ENCODE assay signal across 13 mouse cellular contexts in the genomic region with DNA sequence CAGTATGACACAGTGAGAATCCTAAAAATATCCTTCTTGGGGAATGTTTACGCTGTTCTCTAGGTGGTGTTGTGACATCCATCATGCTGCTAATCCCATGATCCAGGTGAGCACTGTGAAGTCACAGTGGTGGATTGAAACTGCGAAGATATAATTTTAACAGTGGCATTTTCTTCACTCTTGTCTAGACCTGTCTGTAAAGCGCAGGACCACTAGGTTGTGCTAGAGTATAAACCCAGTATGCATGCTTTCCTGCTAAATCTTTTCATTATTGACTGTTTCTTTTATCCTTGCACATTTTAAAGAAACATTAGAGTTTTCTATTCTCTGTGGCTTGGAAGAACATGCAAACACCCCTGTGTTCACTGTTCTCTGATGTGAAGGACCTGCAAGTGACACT. TPM values are rescaled to one million over a fixed set of nuclear protein-coding genes. Genes with fewer than 3 reads are reported as not detected.
DNase-seq lines count a peak whose midpoint lies in the region; ATAC-seq and TF ChIP-seq lines count a peak whose summit lies in the region.
"Had no signal": no experiment of that assay in that cellular context is flagged by ENCODE, and none has a peak within 500 bp of the region (broad histone marks: within the 10 kb centered on the region; RNA-seq: fewer than 3 reads in every experiment).

No protein-coding gene starts in this region.

- no peak for TF ChIP-seq EP300 in lung, postnatal 0 days (IDR thresholded peaks at IDR 0.05)

- 77% methylated on average over 3 of the region's 3 CpGs for WGBS in hindbrain, postnatal 0 days
- 89% methylated on average over 3 of the region's 3 CpGs for WGBS in hindbrain, embryonic 13.5 days
- 81% methylated on average over 3 of the region's 3 CpGs for WGBS in lung, postnatal 0 days
- WGBS in lung, adult 2 months: 74% methylated on average over 3 of the region's 3 CpGs

- H3K9me3 ChIP-seq in hindbrain, postnatal 0 days (ENCODE audit: low read length): no peaks in the 10 kb centered on the region
- no peaks in the 10 kb centered on the region for H3K9me3 ChIP-seq in hindbrain, embryonic 13.5 days
- no peaks in the 10 kb centered on the region for H3K9me3 ChIP-seq in lung, postnatal 0 days (ENCODE audit: low read length)
- H3K9me3 ChIP-seq: hindbrain, embryonic 12.5 days; lung, embryonic 15.5 days; stomach, embryonic 15.5 days had no signal

- no peak for TF ChIP-seq POLR2A in lung, adult 2 months (IDR thresholded peaks at IDR 0.05; ENCODE audit: borderline replicate concordance, extremely low read depth, low read depth, low read length)

- no peak overlapping the region for H3K4me3 ChIP-seq in hindbrain, postnatal 0 days (ENCODE audit: low read length)
- no peak overlapping the region for H3K4me3 ChIP-seq in hindbrain, embryonic 13.5 days
- no peak overlapping the region for H3K4me3 ChIP-seq in lung, postnatal 0 days (ENCODE audit: low read depth, low read length)
- no peak overlapping the region for H3K4me3 ChIP-seq in lung, adult 2 months (replicated peaks; ENCODE audit: extremely low read depth, low read depth, low read length)
- H3K4me3 ChIP-seq: hindbrain, embryonic 12.5 days; lung, embryonic 15.5 days; stomach, embryonic 15.5 days had no signal

- H3K36me3 ChIP-seq in hindbrain, postnatal 0 days (ENCODE audit: insufficient read depth, low read length): no peaks in the 10 kb centered on the region
- no peaks in the 10 kb centered on the region for H3K36me3 ChIP-seq in hindbrain, embryonic 13.5 days
- no peaks in the 10 kb centered on the region for H3K36me3 ChIP-seq in lung, postnatal 0 days (ENCODE audit: insufficient read depth, low read length)
- H3K36me3 ChIP-seq: hindbrain, embryonic 12.5 days; lung, embryonic 15.5 days; stomach, embryonic 15.5 days had no signal

- peak; percentile 73 for TF ChIP-seq CTCF in hindbrain, postnatal 0 days (IDR thresholded peaks at IDR 0.05; ENCODE audit: low read depth)
- peak; percentile 30; the same call in 1 of the 2 replicates for TF ChIP-seq CTCF in lung, postnatal 0 days (IDR thresholded peaks at IDR 0.05)
- no peak for TF ChIP-seq CTCF in lung, adult 2 months (IDR thresholded peaks at IDR 0.05; ENCODE audit: insufficient read depth, low read length)

- peak; percentile 71 for DNase-seq in hindbrain, postnatal 0 days (ENCODE audit: low spot score)
- no peak for DNase-seq in lung, postnatal 0 days (ENCODE audit: low spot score)
- no peak for DNase-seq in lung, adult 2 months
- peak; percentile 36 for DNase-seq in brain, adult 2 months (ENCODE audit: low read depth, low spot score)
- peak; percentile 27 to 31 for DNase-seq in layer of hippocampus, postnatal 10 days (ENCODE audit: low spot score in 2 of 2)
- no peak for DNase-seq in urinary bladder, adult 18-20 months (ENCODE audit: low spot score in 2 of 2)
- DNase-seq: adrenal gland, adult 8-10 months; cerebellum, adult 2 months had no signal

- H3K27ac ChIP-seq in hindbrain, postnatal 0 days: no peak overlapping the region
- no peak overlapping the region for H3K27ac ChIP-seq in hindbrain, embryonic 13.5 days
- no peak overlapping the region for H3K27ac ChIP-seq in lung, postnatal 0 days (ENCODE audit: low read length)
- H3K27ac ChIP-seq: hindbrain, embryonic 12.5 days; lung, embryonic 15.5 days; stomach, embryonic 15.5 days had no signal

- no peak for ATAC-seq in hindbrain, postnatal 0 days
- no peak for ATAC-seq in hindbrain, embryonic 13.5 days (ENCODE audit: low FRiP score)
- ATAC-seq in lung, postnatal 0 days: no peak

- no peak overlapping the region for H3K4me2 ChIP-seq in hindbrain, postnatal 0 days (ENCODE audit: low read depth, low read length)
- no peak overlapping the region for H3K4me2 ChIP-seq in hindbrain, embryonic 13.5 days
- no peak overlapping the region for H3K4me2 ChIP-seq in lung, postnatal 0 days (replicated peaks; ENCODE audit: low read depth, low read length)
- H3K4me2 ChIP-seq: hindbrain, embryonic 12.5 days; lung, embryonic 15.5 days; stomach, embryonic 15.5 days had no signal

- no peaks in the 10 kb centered on the region for H3K27me3 ChIP-seq in hindbrain, postnatal 0 days (ENCODE audit: insufficient read depth, low read length)
- H3K27me3 ChIP-seq in hindbrain, embryonic 13.5 days: no peaks in the 10 kb centered on the region
- no peaks in the 10 kb centered on the region for H3K27me3 ChIP-seq in lung, postnatal 0 days (replicated peaks; ENCODE audit: insufficient read depth, low read length)
- H3K27me3 ChIP-seq: hindbrain, embryonic 12.5 days; lung, embryonic 15.5 days; stomach, embryonic 15.5 days had no signal

- no peaks in the 10 kb centered on the region for H3K4me1 ChIP-seq in hindbrain, postnatal 0 days (ENCODE audit: insufficient read depth, low read length)
- H3K4me1 ChIP-seq in hindbrain, embryonic 13.5 days (replicated peaks): no peaks in the 10 kb centered on the region
- H3K4me1 ChIP-seq in lung, postnatal 0 days (ENCODE audit: insufficient read depth, low read depth, low read length): no peaks in the 10 kb centered on the region
- no peaks in the 10 kb centered on the region for H3K4me1 ChIP-seq in lung, adult 2 months (ENCODE audit: control insufficient read depth, insufficient read depth, low read length)
- H3K4me1 ChIP-seq: hindbrain, embryonic 12.5 days; lung, embryonic 15.5 days; stomach, embryonic 15.5 days had no signal

- H3K9ac ChIP-seq in hindbrain, postnatal 0 days (replicated peaks; ENCODE audit: low read length): no peak overlapping the region
- no peak overlapping the region for H3K9ac ChIP-seq in hindbrain, embryonic 13.5 days
- H3K9ac ChIP-seq in lung, postnatal 0 days (replicated peaks; ENCODE audit: low read depth): no peak overlapping the region
- H3K9ac ChIP-seq: hindbrain, embryonic 12.5 days; lung, embryonic 15.5 days; stomach, embryonic 15.5 days had no signal

RNA-seq across cellular contexts. Expression of a gene that starts 57.8 kb away (rescaled TPM):
- total RNA-seq in hindbrain, postnatal 0 days (2014; rRNA removed): 0.63 TPM in 1 of 2 replicates, not detected in the other
- 0.15 and 0.18 TPM in 2 replicates for polyA plus RNA-seq in hindbrain, postnatal 0 days (2015; fragmentation: Nextera tagmentation; extraction: Ambion mirVana)
- 0.13 TPM in 1 of 2 replicates, not detected in the other for polyA plus RNA-seq in hindbrain, embryonic 13.5 days (2015; fragmentation: Nextera tagmentation; extraction: Ambion mirVana)
- not detected in 2 replicates for polyA plus RNA-seq in lung, postnatal 0 days (2015; fragmentation: Nextera tagmentation; extraction: Ambion mirVana)
- 0.28 TPM in 1 of 2 replicates, not detected in the other for polyA plus RNA-seq in lung, adult 2 months (2012; rRNA removed)
- under 1 TPM; 0.37 to 0.40 TPM for total RNA-seq in layer of hippocampus, postnatal 10 days (2021)
- total RNA-seq: adrenal gland, adult 8-10 months; ES-E14 had no signal
- polyA plus RNA-seq: stomach, embryonic 15.5 days had no signal

Comparison
In these comparisons a context has a peak if more than half of its experiments do, and no peak if none do; other contexts are left out.
1. DNase-seq: peak in hindbrain, postnatal 0 days (single experiment), brain, adult 2 months (single experiment) and layer of hippocampus, postnatal 10 days (2 of 2); none in lung, postnatal 0 days (single experiment), lung, adult 2 months (single experiment) and urinary bladder, adult 18-20 months (0 of 2).